Mouse (Mus musculus) hindbrain, embryonic 12.5 days (tissue): ENCODE measurements around the gene Stub1. TPM values are rescaled to one million over a fixed set of nuclear protein-coding genes. Genes with fewer than 3 reads are reported as not detected.

Source experiments
- ATAC-seq: fragments of 200-750 bp; cut with Nextera tagmentation; 2 replicates; pipeline ENCODE4 v1.8.0; 2017; ENCODE audit warnings: moderate TSS enrichment; ENCODE audit not compliant: low FRiP score
- H3K27ac ChIP-seq: fragments of 300-500 bp; sonication (generic); 2 replicates; pipeline ENCODE4 v1.5.1; 2016; ENCODE audit warnings: mild to moderate bottlenecking
- H3K27me3 ChIP-seq: fragments of 300-500 bp; sonication (generic); 2 replicates; pipeline ENCODE4 v1.6.1; 2016; ENCODE audit warnings: mild to moderate bottlenecking
- H3K36me3 ChIP-seq: fragments of 300-500 bp; sonication (generic); 2 replicates; pipeline ENCODE4 v1.6.1; 2016; ENCODE audit warnings: mild to moderate bottlenecking
- H3K4me1 ChIP-seq: fragments of 300-500 bp; sonication (generic); 2 replicates; pipeline ENCODE4 v1.6.1; 2016
- H3K4me2 ChIP-seq: fragments of 300-500 bp; sonication (generic); replicated peaks from 2 replicates; pipeline ENCODE4 v1.6.1; 2016; ENCODE audit warnings: mild to moderate bottlenecking
- H3K4me3 ChIP-seq: fragments of 300-500 bp; sonication (generic); 2 replicates; pipeline ENCODE4 v1.5.1; 2016; ENCODE audit warnings: mild to moderate bottlenecking
- H3K9ac ChIP-seq: fragments of 300-500 bp; sonication (generic); 2 replicates; pipeline ENCODE4 v1.6.1; 2016; ENCODE audit warnings: mild to moderate bottlenecking, moderate library complexity
- H3K9me3 ChIP-seq: fragments of 300-500 bp; sonication (generic); replicated peaks from 2 replicates; pipeline ENCODE4 v1.6.1; 2016; ENCODE audit warnings: mild to moderate bottlenecking
- WGBS: fragments of 180-500 bp; shearing (Covaris S2); methylation state at CpG from one replicate; pipeline ENCODE4 v1.1.7; 2016; 5-methylcytosine and 5-hydroxymethylcytosine counted together
- microRNA-seq: library from miRNA; unstranded; fragments of <30 nt; microRNA quantifications from one replicate; pipeline ENCODE4, GENCODE M21; 2017
- polyA plus RNA-seq: library from polyadenylated mRNA; unstranded; fragments of >200 nt; fragmentation: Nextera tagmentation; extraction: Ambion mirVana; gene quantifications from 2 replicates; pipeline ENCODE4 v1.2.1, GENCODE M21; 2016

The Stub1 gene
- polyA plus RNA-seq, 1 experiment from 2014 or later: 291 TPM

- Histone ChIP-seq H3K4me3 (no peak overlapping the region), H3K9ac (no peak overlapping the region), H3K9me3 (no peaks in the 10 kb centered on the region), H3K4me1 (peaks cover 36% of the 10 kb centered on the region), H3K4me2 (no peak overlapping the region), H3K27me3 (no peaks in the 10 kb centered on the region), H3K36me3 (peaks cover 49% of the 10 kb centered on the region), H3K27ac (no peak overlapping the region)
- ATAC-seq: no peak
- 93% methylated on average over 9 of the region's 9 CpGs for WGBS
These were observed 46.3 kb downstream of the Stub1 start for GRCm38 (mm10) chr17:25786781-25787504.

- peaks cover 56% of the 10 kb centered on the region for H3K36me3 ChIP-seq
- H3K9ac ChIP-seq: peak within 1 kb of the TSS; percentile 82; the same call in 1 of the 2 replicates
- peak within 1 kb of the TSS; percentile 68 for H3K4me3 ChIP-seq
- H3K4me2 ChIP-seq: peak within 1 kb of the TSS; percentile 79
- peaks cover 32% of the 10 kb centered on the region for H3K4me1 ChIP-seq
- no peaks in the 10 kb centered on the region for H3K27me3 ChIP-seq
- no peak for ATAC-seq
- no peaks in the 10 kb centered on the region for H3K9me3 ChIP-seq
- H3K27ac ChIP-seq: peak within 1 kb of the TSS; percentile 93
- WGBS: 86% methylated on average over 3 of the region's 3 CpGs
These were observed 46.9 kb downstream of the Stub1 start, which contains the start of gene Ccdc78 for GRCm38 (mm10) chr17:25786280-25786679. Gene Ccdc78, plus strand, starts transcription at chr17:25786580.

- Histone ChIP-seq H3K4me1 (peaks cover 23% of the 10 kb centered on the region), H3K27me3 (no peaks in the 10 kb centered on the region), H3K4me3 (peak within 1 kb of the TSS; percentile 68), H3K4me2 (peak within 1 kb of the TSS; percentile 79), H3K36me3 (peaks cover 65% of the 10 kb centered on the region), H3K9me3 (no peaks in the 10 kb centered on the region), H3K27ac (peak within 1 kb of the TSS; percentile 93), H3K9ac (peak within 1 kb of the TSS; percentile 82)
- peak; percentile 77 for ATAC-seq
- under 1% methylated on average over 23 of the region's 23 CpGs for WGBS
These were observed 47.9 kb downstream of the Stub1 start, which contains the start of gene Haghl for GRCm38 (mm10) chr17:25785281-25785745. Gene Haghl, minus strand, starts transcription at chr17:25785673.

GRCm38 (mm10) chr17:25783861-25784574 is 49.2 kb downstream of the Stub1 start:
- Histone ChIP-seq H3K9me3 (no peaks in the 10 kb centered on the region), H3K36me3 (peaks cover 63% of the 10 kb centered on the region), H3K4me3 (peak overlapping the region; percentile 68), H3K27ac (no peak overlapping the region), H3K27me3 (no peaks in the 10 kb centered on the region), H3K4me2 (peak overlapping the region; percentile 79), H3K4me1 (peaks cover 23% of the 10 kb centered on the region), H3K9ac (peak overlapping the region; percentile 82)
- no peak for ATAC-seq
- 84% methylated on average over 15 of the region's 15 CpGs for WGBS

GRCm38 (mm10) chr17:25783086-25783485 is 50.1 kb downstream of the Stub1 start:
- peaks cover 66% of the 10 kb centered on the region for H3K36me3 ChIP-seq
- no peak overlapping the region for H3K27ac ChIP-seq
- no peaks in the 10 kb centered on the region for H3K27me3 ChIP-seq
- H3K4me1 ChIP-seq: peaks cover 23% of the 10 kb centered on the region
- no peak overlapping the region for H3K4me3 ChIP-seq
- no peaks in the 10 kb centered on the region for H3K9me3 ChIP-seq
- H3K4me2 ChIP-seq: no peak overlapping the region
- ATAC-seq: no peak
- H3K9ac ChIP-seq: no peak overlapping the region; the same call in 1 of the 2 replicates
- 80% methylated on average over 7 of the region's 7 CpGs for WGBS

- H3K9ac ChIP-seq: no peak overlapping the region
- ATAC-seq: no peak
- no peak overlapping the region for H3K4me2 ChIP-seq
- WGBS: 86% methylated on average over 6 of the region's 6 CpGs
- peaks cover 23% of the 10 kb centered on the region for H3K4me1 ChIP-seq
- no peak overlapping the region; the same call in 1 of the 2 replicates for H3K27ac ChIP-seq
- peaks cover 57% of the 10 kb centered on the region for H3K36me3 ChIP-seq
- no peaks in the 10 kb centered on the region for H3K27me3 ChIP-seq
- no peak overlapping the region for H3K4me3 ChIP-seq
- no peaks in the 10 kb centered on the region for H3K9me3 ChIP-seq
These were observed 51.9 kb downstream of the Stub1 start for GRCm38 (mm10) chr17:25781339-25781738.

Small RNA genes lying within 50 kb of the gene (microRNA-seq; reads per million reads assigned to microRNA genes)
- gene Mir3082 (not detected), gene Mir6966 (not detected)

Other genes with a start within 250 kb of the Stub1 start
- gene Gng13, start 116.2 kb downstream of the Stub1 start, polyA plus RNA-seq: 0.54 and 0.77 TPM in 2 replicates
- 21.4 and 26.8 TPM in 2 replicates for gene Chtf18, start 106.0 kb downstream of the Stub1 start, polyA plus RNA-seq
- 19.3 and 20.3 TPM in 2 replicates for gene Rpusd1, start 105.7 kb downstream of the Stub1 start, polyA plus RNA-seq
- not detected in 2 replicates for gene Mslnl, start 97.4 kb downstream of the Stub1 start, polyA plus RNA-seq
- gene Msln, start 79.0 kb downstream of the Stub1 start, polyA plus RNA-seq: 0.75 TPM in 1 of 2 replicates, not detected in the other
- gene Narfl, start 59.6 kb downstream of the Stub1 start, polyA plus RNA-seq: 25.1 and 26.8 TPM in 2 replicates
- gene Haghl, start 47.7 kb downstream of the Stub1 start, polyA plus RNA-seq: 98.4 and 105 TPM in 2 replicates
- gene Ccdc78, start 46.8 kb downstream of the Stub1 start, polyA plus RNA-seq: 0.40 and 0.63 TPM in 2 replicates
- 69.7 and 76.0 TPM in 2 replicates for gene Fam173a, start 40.5 kb downstream of the Stub1 start, polyA plus RNA-seq
- 0.98 TPM in 1 of 2 replicates, not detected in the other for gene AC134908.4, start 37.7 kb downstream of the Stub1 start, polyA plus RNA-seq
- gene Metrn, start 36.3 kb downstream of the Stub1 start, polyA plus RNA-seq: 62.2 and 71.0 TPM in 2 replicates
- gene Fbxl16, start 24.3 kb downstream of the Stub1 start, polyA plus RNA-seq: 22.8 and 23.5 TPM in 2 replicates
- gene Wdr24, start 9.8 kb downstream of the Stub1 start, polyA plus RNA-seq: 25.9 and 27.0 TPM in 2 replicates
- gene Jmjd8, start 4.5 kb downstream of the Stub1 start, polyA plus RNA-seq: 64.0 and 64.7 TPM in 2 replicates
- 6.1 and 7.5 TPM in 2 replicates for gene Rhbdl1, start 3.9 kb upstream of the Stub1 start, polyA plus RNA-seq
- 3.9 TPM in 2 replicates for gene Gm20683, start 8.4 kb upstream of the Stub1 start, polyA plus RNA-seq
- gene Rhot2, start 11.4 kb upstream of the Stub1 start, polyA plus RNA-seq: 18.5 and 19.4 TPM in 2 replicates
- 30.0 and 31.2 TPM in 2 replicates for gene Wdr90, start 28.1 kb upstream of the Stub1 start, polyA plus RNA-seq
- gene Mcrip2, start 35.4 kb upstream of the Stub1 start, polyA plus RNA-seq: 6.2 and 6.3 TPM in 2 replicates
- 48.7 and 53.2 TPM in 2 replicates for gene Mettl26, start 41.7 kb upstream of the Stub1 start, polyA plus RNA-seq
- gene Wfikkn1, start 47.5 kb upstream of the Stub1 start, polyA plus RNA-seq: 0.29 and 0.90 TPM in 2 replicates
- 42.1 and 43.6 TPM in 2 replicates for gene Rab40c, start 86.3 kb upstream of the Stub1 start, polyA plus RNA-seq
- gene Pigq, start 111.5 kb upstream of the Stub1 start, polyA plus RNA-seq: 53.6 and 57.5 TPM in 2 replicates
- gene Nhlrc4, start 111.6 kb upstream of the Stub1 start, polyA plus RNA-seq: 0.27 TPM in 1 of 2 replicates, not detected in the other
- 0.17 and 0.18 TPM in 2 replicates for gene A930017K11Rik, start 119.2 kb upstream of the Stub1 start, polyA plus RNA-seq
- gene Capn15, start 152.4 kb upstream of the Stub1 start, polyA plus RNA-seq: 32.5 and 32.6 TPM in 2 replicates
- 37.1 and 42.8 TPM in 2 replicates for gene Rab11fip3, start 236.2 kb upstream of the Stub1 start, polyA plus RNA-seq